Mouse (Mus musculus) small intestine, adult 2 months (tissue): ENCODE measurements around the gene Fuca1. TPM values are rescaled to one million over a fixed set of nuclear protein-coding genes. Genes with fewer than 3 reads are reported as not detected.

Source experiments
- H3K27ac ChIP-seq: fragments of 200-500 bp; 2 replicates; pipeline ENCODE4 v1.5.1; 2012; ENCODE audit warnings: low read depth, low read length, control low read depth, inconsistent platforms; ENCODE audit not compliant: insufficient read depth
- H3K27me3 ChIP-seq: fragments of 200-500 bp; 2 replicates; pipeline ENCODE4 v1.6.1; 2012; ENCODE audit warnings: mild to moderate bottlenecking, moderate library complexity, low read length, inconsistent platforms; ENCODE audit not compliant: control insufficient read depth, insufficient read depth
- H3K36me3 ChIP-seq: fragments of 200-500 bp; 2 replicates; pipeline ENCODE4 v1.6.1; 2012; ENCODE audit warnings: mild to moderate bottlenecking, low read length, control low read depth, inconsistent platforms; ENCODE audit not compliant: control insufficient read depth, insufficient read depth
- H3K4me1 ChIP-seq: fragments of 200-500 bp; 2 replicates; pipeline ENCODE4 v1.6.1; 2012; ENCODE audit warnings: low read length, inconsistent platforms, mixed read lengths; ENCODE audit not compliant: control insufficient read depth, insufficient read depth, insufficient read length
- H3K4me3 ChIP-seq: fragments of 200-500 bp; 2 replicates; pipeline ENCODE4 v1.5.1; 2012; ENCODE audit warnings: low read depth, mild to moderate bottlenecking, control low read depth, inconsistent platforms, low read length, moderate library complexity
- CTCF ChIP-seq: fragments of 200-500 bp; IDR thresholded peaks from 2 replicates; pipeline ENCODE4 v1.5.1; 2012; ENCODE audit warnings: low read depth, mild to moderate bottlenecking, control low read depth, inconsistent platforms, low read length, moderate library complexity, mixed read lengths; ENCODE audit not compliant: insufficient replicate concordance, insufficient read length; ENCODE audit errors: extremely low read depth
- POLR2A ChIP-seq: fragments of 200-500 bp; IDR thresholded peaks from 2 replicates; pipeline ENCODE4 v1.6.1; 2012; ENCODE audit warnings: low read depth, mild to moderate bottlenecking, control low read depth, inconsistent platforms, low read length, moderate library complexity
- WGBS: fragments of 180-500 bp; shearing (Covaris S2); methylation state at CpG from one replicate; pipeline ENCODE4 v1.1.7; 2018; 5-methylcytosine and 5-hydroxymethylcytosine counted together
- polyA plus RNA-seq: library from polyadenylated mRNA; depleted of rRNA; stranded (reverse); fragments of >200 nt; gene quantifications from 2 replicates; pipeline ENCODE4 v1.2.3, GENCODE M21; 2012; rRNA removed

Gene Fuca1
- 62.8 and 108 TPM in 2 replicates for polyA plus RNA-seq

GRCm38 (mm10) chr4:135920304-135921241 is at the start of gene Fuca1:
Fuca1 (plus strand) TSS chr4:135920735.
- TF ChIP-seq POLR2A: peak; percentile 60; the same call in 1 of the 2 replicates
- peak; percentile 98 for TF ChIP-seq CTCF
- under 1% methylated on average over 60 of the region's 60 CpGs for WGBS
- peaks cover 17% of the 10 kb centered on the region for H3K36me3 ChIP-seq
- peak within 1 kb of the TSS; percentile 91 for H3K27ac ChIP-seq
- no peaks in the 10 kb centered on the region for H3K27me3 ChIP-seq
- peak within 1 kb of the TSS; percentile 88 for H3K4me3 ChIP-seq
- H3K4me1 ChIP-seq: peaks cover 18% of the 10 kb centered on the region

GRCm38 (mm10) chr4:135872015-135872414 is 48.5 kb upstream of the Fuca1 start:
- no peaks in the 10 kb centered on the region for H3K27me3 ChIP-seq
- H3K4me1 ChIP-seq: peaks cover 18% of the 10 kb centered on the region
- 13% methylated on average over 3 of the region's 3 CpGs for WGBS
- H3K36me3 ChIP-seq: peaks cover 20% of the 10 kb centered on the region
- no peak overlapping the region for H3K4me3 ChIP-seq
- H3K27ac ChIP-seq: no peak overlapping the region
- TF ChIP-seq CTCF (no peak), POLR2A (no peak)

- WGBS: 1% methylated on average over 17 of the region's 17 CpGs
- no peak for TF ChIP-seq POLR2A
- no peak for TF ChIP-seq CTCF
- peaks cover 20% of the 10 kb centered on the region for H3K36me3 ChIP-seq
Measured at GRCm38 (mm10) chr4:135872589-135873391, 47.7 kb upstream of the Fuca1 start.

GRCm38 (mm10) chr4:135873526-135874202 is 46.9 kb upstream of the Fuca1 start, which contains the start of gene Pnrc2:
Pnrc2 (minus strand) TSS chr4:135873850.
- TF ChIP-seq POLR2A: peak; percentile 69
- 0 out of 2 replicates have a peak, but pooled peaks have one; percentile 6 for TF ChIP-seq CTCF
- Histone ChIP-seq H3K4me1 (peaks cover 19% of the 10 kb centered on the region), H3K36me3 (peaks cover 20% of the 10 kb centered on the region), H3K4me3 (peak within 1 kb of the TSS; percentile 87), H3K27me3 (no peaks in the 10 kb centered on the region), H3K27ac (peak within 1 kb of the TSS; percentile 99)
- under 1% methylated on average over 60 of the region's 60 CpGs for WGBS

More at GRCm38 (mm10) chr4:135872589-135873391, 47.7 kb upstream of the Fuca1 start:
- H3K27ac ChIP-seq: peak overlapping the region; percentile 99
- H3K4me1 ChIP-seq: peaks cover 19% of the 10 kb centered on the region
- peak overlapping the region; percentile 87 for H3K4me3 ChIP-seq
- H3K27me3 ChIP-seq: no peaks in the 10 kb centered on the region

GRCm38 (mm10) chr4:135874564-135875535 is 45.7 kb upstream of the Fuca1 start:
- 82% methylated on average over 10 of the region's 10 CpGs for WGBS
- H3K4me3 ChIP-seq: no peak overlapping the region
- peaks cover 14% of the 10 kb centered on the region for H3K36me3 ChIP-seq
- H3K4me1 ChIP-seq: peaks cover 19% of the 10 kb centered on the region
- no peak for TF ChIP-seq CTCF
- TF ChIP-seq POLR2A: no peak
- peak overlapping the region; percentile 98 for H3K27ac ChIP-seq
- no peaks in the 10 kb centered on the region for H3K27me3 ChIP-seq
